Mouse (Mus musculus) embryonic stem cell, embryonic (primary cell): ENCODE measurements around the gene Slc39a3.

Experiments used
- CTCF ChIA-PET, 4 experiments: fragments of 300-600 bp in 2 of 4; fragments of 350-600 bp in 2 of 4; sonication (Branson Sonifier 250); formaldehyde crosslinking; loops; one replicate each; lab custom pipeline; 2022; ENCODE audit warnings: inconsistent platforms in 2 of 4; lab: Charles Lee
- POLR2A ChIA-PET, 4 experiments: fragments of 300-600 bp in 2 of 4; fragments of 350-600 bp in 2 of 4; sonication (Branson Sonifier 250); formaldehyde crosslinking; loops; one replicate each; lab custom pipeline; 2022; ENCODE audit warnings: antibody characterized with exemption in 4 of 4, inconsistent platforms in 1 of 4; lab: Charles Lee

Slc39a3 gene

DNA sequence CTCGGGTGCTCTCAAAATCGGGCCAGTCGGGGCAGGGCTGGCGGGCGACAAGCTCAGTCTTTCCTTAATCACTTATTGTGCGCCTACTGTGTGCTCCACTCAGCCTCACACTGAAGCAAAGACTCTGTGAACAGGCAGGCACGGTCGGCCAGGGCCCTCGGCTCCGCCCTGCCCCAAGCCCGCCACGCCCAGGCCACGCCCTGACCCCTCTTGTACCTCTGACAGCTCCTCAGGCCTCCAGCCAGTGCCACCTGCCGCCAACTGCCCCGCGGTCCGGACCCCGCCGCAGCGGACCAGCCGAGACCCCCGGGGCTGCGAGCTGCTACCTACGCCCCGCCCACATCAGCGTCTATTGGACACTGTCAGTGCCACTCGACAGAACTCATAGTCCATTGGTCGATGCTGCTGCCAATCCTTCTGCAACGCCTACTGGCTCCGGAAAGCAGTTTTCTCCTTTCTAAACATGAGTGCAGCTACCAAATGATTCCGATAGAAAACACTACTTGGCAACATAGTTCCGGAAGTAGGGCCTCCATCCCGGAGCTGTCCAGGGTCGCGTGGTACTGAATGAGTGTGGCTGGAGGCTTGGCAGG lies at the start of gene Slc39a3:
TSS of gene Slc39a3 (minus strand) at position 439 of the 593 bp plus-strand sequence.
- ChIA-PET CTCF (interaction anchor here (0.5 to 2.6 kb wide), 41 partner anchors 8 to 811 kb away, joined by 3 to 14 read pairs (median 4); partner anchors contain the start of genes Sgta (in 2 of the 4), Ap3d1 (in 1 of the 4), Diras1 (in 1 of the 4) and Gadd45b (in 1 of the 4)), POLR2A (interaction anchor here (0.5 to 2.5 kb wide), 87 partner anchors 8 to 1471 kb away, joined by 3 to 28 read pairs (median 4); partner anchors contain the start of genes Sgta (in 4 of the 4), Gadd45b (in 3 of the 4), Gng7 (in 3 of the 4) and Map2k2 (in 3 of the 4))

DNA sequence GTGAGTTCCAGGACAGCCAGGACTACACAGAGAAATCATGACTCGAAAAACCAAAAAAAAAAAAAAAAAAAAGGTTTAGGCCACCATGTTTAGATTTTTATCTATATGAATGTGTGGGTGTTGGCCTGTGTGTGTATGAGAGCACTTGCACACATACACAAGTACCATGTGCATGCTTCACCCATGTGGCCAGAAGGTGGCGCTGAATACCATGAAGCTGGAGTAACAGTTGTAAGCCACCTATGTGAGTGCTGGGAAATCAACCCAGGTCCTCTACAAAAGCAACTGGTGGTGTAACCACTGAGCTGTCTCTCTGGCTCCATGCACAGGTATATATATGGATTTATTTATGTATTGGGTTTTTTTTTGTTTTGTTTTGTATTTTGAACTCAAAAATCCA lies 49.8 kb upstream of the Slc39a3 start:
- POLR2A ChIA-PET: interaction anchor here in 3 of 4 experiments (0.6 to 7.7 kb wide), 14 partner anchors 10 to 256 kb away, joined by 3 to 83 read pairs (median 4); partner anchors contain the start of genes Eef2 (in 3 of the 3) and Map2k2 (in 2 of the 3)

GRCm38 (mm10) chr10:81082168-81082960 lies 45.1 kb upstream of the Slc39a3 start:
- POLR2A ChIA-PET: interaction anchor here (0.5 to 3.3 kb wide), 76 partner anchors 8 to 400 kb away, joined by 3 to 40 read pairs (median 4); partner anchors contain the start of genes Map2k2 (in 4 of the 4), Eef2 (in 3 of the 4), Gadd45b (in 3 of the 4) and Sgta (in 2 of the 4)

More for the DNA sequence above, 49.8 kb upstream of the Slc39a3 start:
- CTCF ChIA-PET: interaction anchor here (0.5 to 3.8 kb wide), 27 partner anchors 8 to 525 kb away, joined by 3 to 20 read pairs (median 4); partner anchors contain the start of genes Map2k2 (in 2 of the 4) and Pip5k1c (in 1 of the 4)

GRCm38 (mm10) chr10:81080008-81080655 lies 42.9 kb upstream of the Slc39a3 start:
- ChIA-PET POLR2A (interaction anchor here in 3 of 4 experiments (0.6 to 3.8 kb wide), 14 partner anchors 9 to 274 kb away, joined by 3 to 40 read pairs (median 4); partner anchors contain the start of genes Eef2 (in 2 of the 3), Map2k2 (in 2 of the 3), Sgta (in 2 of the 3) and Gng7 (in 1 of the 3)), CTCF (interaction anchor here in 2 of 4 experiments (0.6 to 1.5 kb wide), 6 partner anchors 10 to 1473 kb away, joined by 3 read pairs; partner anchors contain the start of gene Thop1 (in 1 of the 2))

More at GRCm38 (mm10) chr10:81082168-81082960, 45.1 kb upstream of the Slc39a3 start:
- CTCF ChIA-PET: interaction anchor here (0.5 to 3.4 kb wide), 127 partner anchors 9 to 636 kb away, joined by 3 to 98 read pairs (median 4); partner anchors contain the start of genes Map2k2 (in 4 of the 4), Slc39a3 (in 4 of the 4), Thop1 (in 4 of the 4) and Sgta (in 3 of the 4)

- CTCF ChIA-PET: interaction anchor here in 2 of 4 experiments (0.9 to 1.0 kb wide), 3 partner anchors 60 to 197 kb away, joined by 3 to 4 read pairs (median 3); no protein-coding TSS in a partner anchor
- POLR2A ChIA-PET: interaction anchor here in 3 of 4 experiments (1.0 to 3.8 kb wide), 9 partner anchors 8 to 148 kb away, joined by 3 to 15 read pairs (median 5); partner anchors contain the start of genes Map2k2 (in 2 of the 3), Sgta (in 2 of the 3), Gadd45b (in 1 of the 3) and Thop1 (in 1 of the 3)
Measured at GRCm38 (mm10) chr10:81077916-81078315, 40.7 kb upstream of the Slc39a3 start.

- ChIA-PET POLR2A (interaction anchor here in 3 of 4 experiments (0.6 to 1.7 kb wide), 9 partner anchors 10 to 147 kb away, joined by 3 to 5 read pairs (median 3); partner anchors contain the start of genes Map2k2 (in 2 of the 3), Gadd45b (in 1 of the 3) and Gng7 (in 1 of the 3)), CTCF (interaction anchor here in 3 of 4 experiments (0.5 to 2.0 kb wide), 3 partner anchors 11 to 58 kb away, joined by 6 to 19 read pairs (median 16); no protein-coding TSS in a partner anchor)
Measured at GRCm38 (mm10) chr10:81076356-81076755, 39.1 kb upstream of the Slc39a3 start.

DNA sequence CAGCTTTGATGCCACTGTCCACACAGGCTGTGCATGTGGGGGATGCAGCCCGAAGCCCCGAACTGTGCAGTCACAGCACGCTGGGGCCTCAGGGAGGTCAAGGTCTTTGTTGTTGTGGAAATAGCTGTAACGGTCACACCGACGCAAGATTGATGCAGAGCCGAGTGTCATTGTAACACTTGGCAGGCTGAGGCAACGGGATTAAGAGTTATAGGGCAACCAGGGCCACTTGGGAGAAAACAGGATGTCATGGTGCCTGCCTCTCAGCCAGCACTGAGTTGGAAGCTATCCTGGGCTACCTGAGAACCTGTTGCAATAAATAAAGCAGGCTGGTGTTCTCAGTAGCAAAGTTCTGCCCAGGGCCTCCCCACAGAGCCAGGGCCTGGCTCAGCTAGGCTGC lies 38.5 kb upstream of the Slc39a3 start:
- CTCF ChIA-PET: interaction anchor here in 2 of 4 experiments (0.5 to 2.0 kb wide), 4 partner anchors 11 to 194 kb away, joined by 3 to 19 read pairs (median 5); no protein-coding TSS in a partner anchor
- POLR2A ChIA-PET: interaction anchor here in 3 of 4 experiments (0.7 to 1.7 kb wide), 10 partner anchors 9 to 146 kb away, joined by 3 to 5 read pairs (median 4); partner anchors contain the start of genes Map2k2 (in 2 of the 3), Gadd45b (in 1 of the 3) and Gng7 (in 1 of the 3)

GRCm38 (mm10) chr10:81073464-81073863 lies 36.2 kb upstream of the Slc39a3 start:
- POLR2A ChIA-PET: interaction anchor here in 3 of 4 experiments (0.5 to 3.2 kb wide), 18 partner anchors 9 to 274 kb away, joined by 3 to 13 read pairs (median 3); partner anchors contain the start of genes Sgta (in 2 of the 3), Eef2 (in 1 of the 3), Gadd45b (in 1 of the 3) and Gng7 (in 1 of the 3)
- CTCF ChIA-PET: interaction anchor here (0.5 to 6.9 kb wide), 39 partner anchors 9 to 869 kb away, joined by 3 to 98 read pairs (median 4); partner anchors contain the start of genes Sgta (in 2 of the 4), Eef2 (in 1 of the 4), Gng7 (in 1 of the 4) and Pip5k1c (in 1 of the 4)

DNA sequence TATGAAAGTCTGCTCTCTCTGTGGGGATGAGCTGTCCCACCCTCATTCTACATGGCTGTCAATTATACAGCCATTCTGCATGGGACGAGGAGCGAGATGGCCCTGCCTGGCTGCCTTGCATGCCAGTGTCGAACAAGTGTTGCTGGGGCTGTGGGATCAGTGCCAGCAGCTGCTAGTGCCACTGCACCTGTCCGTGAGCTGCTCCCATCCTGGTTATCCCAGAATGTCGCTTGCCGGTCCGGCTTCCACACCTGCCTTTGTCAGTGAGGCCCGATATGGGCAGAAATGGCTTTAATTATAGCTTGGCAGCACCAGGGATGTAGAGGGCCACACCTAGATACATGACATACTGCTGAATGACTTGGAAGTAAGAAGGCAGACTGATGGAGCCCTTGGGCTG lies 35.1 kb upstream of the Slc39a3 start:
- CTCF ChIA-PET: interaction anchor here in 3 of 4 experiments (1.7 to 6.9 kb wide), 6 partner anchors 10 to 54 kb away, joined by 4 to 98 read pairs (median 14); partner anchors contain the start of gene Slc39a3 (in 1 of the 3)

DNA sequence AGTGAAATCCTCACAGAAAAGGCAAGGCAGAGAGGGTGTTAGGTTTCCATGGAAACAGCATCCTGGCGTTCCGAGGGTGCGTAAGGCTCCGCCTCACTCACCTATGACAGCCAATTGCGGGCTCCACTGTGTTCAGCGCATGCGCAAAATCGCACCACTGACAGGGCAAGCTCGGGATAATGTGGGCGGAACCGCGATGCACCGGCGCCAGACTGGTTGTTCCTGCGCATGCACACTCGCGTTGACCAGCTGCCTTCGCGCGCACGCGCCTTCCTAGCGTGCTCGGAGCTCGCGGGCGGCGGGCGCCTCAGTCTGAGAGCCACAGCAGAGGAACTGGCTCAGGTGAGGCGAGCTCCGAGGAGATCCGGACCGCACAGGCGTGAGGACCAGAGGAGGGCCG lies 32.6 kb upstream of the Slc39a3 start, which contains the start of gene Thop1:
TSS of gene Thop1 (plus strand) at position 200 of the 400 bp plus-strand sequence.
- CTCF ChIA-PET: interaction anchor here (0.6 to 6.9 kb wide), 18 partner anchors 10 to 564 kb away, joined by 3 to 98 read pairs (median 4); partner anchors contain the start of genes Pip5k1c (in 1 of the 4) and Sgta (in 1 of the 4)
- POLR2A ChIA-PET: interaction anchor here in 3 of 4 experiments (0.5 to 3.4 kb wide), 60 partner anchors 9 to 902 kb away, joined by 3 to 39 read pairs (median 4); partner anchors contain the start of genes Eef2 (in 3 of the 3), Gadd45b (in 3 of the 3), Map2k2 (in 3 of the 3) and Sgta (in 3 of the 3)

More for the DNA sequence above, 35.1 kb upstream of the Slc39a3 start:
- POLR2A ChIA-PET: interaction anchor here in 2 of 4 experiments (0.6 to 3.2 kb wide), 10 partner anchors 10 to 124 kb away, joined by 3 to 13 read pairs (median 3); partner anchors contain the start of genes Gng7 (in 1 of the 2), Map2k2 (in 1 of the 2) and Sgta (in 1 of the 2)

DNA sequence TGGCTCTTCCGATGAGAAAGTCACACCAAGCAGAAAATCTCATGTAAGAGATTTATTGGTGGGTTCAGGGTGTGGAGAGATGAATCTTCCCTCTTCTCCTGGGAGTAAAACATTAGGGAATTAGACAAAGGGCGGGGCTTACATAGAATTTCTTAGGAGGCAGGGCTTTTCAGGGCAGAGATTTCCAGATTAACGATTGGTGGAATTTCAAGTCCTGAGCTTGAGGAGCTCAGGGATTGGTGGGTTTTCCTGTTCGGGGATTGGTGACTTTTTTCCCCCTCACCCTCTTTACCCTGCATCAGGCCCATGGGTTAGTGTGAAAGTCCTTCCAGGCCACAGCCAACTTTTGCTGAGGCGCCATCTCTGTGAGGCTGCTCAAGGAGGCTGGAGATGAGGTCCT lies 31.5 kb upstream of the Slc39a3 start:
- ChIA-PET POLR2A (interaction anchor here (0.5 to 3.4 kb wide), 25 partner anchors 8 to 241 kb away, joined by 3 to 39 read pairs (median 4); partner anchors contain the start of genes Gadd45b (in 2 of the 4), Map2k2 (in 2 of the 4), Sgta (in 2 of the 4) and Gng7 (in 1 of the 4)), CTCF (interaction anchor here in 3 of 4 experiments (0.6 to 6.9 kb wide), 6 partner anchors 9 to 295 kb away, joined by 3 to 98 read pairs (median 6); partner anchors contain the start of gene Sgta (in 1 of the 3))

GRCm38 (mm10) chr10:81064519-81064918 lies 27.3 kb upstream of the Slc39a3 start:
- ChIA-PET CTCF (interaction anchor here in 1 of 4 experiments (1.1 kb wide), 1 partner anchor 18 kb away, joined by 4 read pairs; no protein-coding TSS in a partner anchor), POLR2A (interaction anchor here in 2 of 4 experiments (0.7 to 1.0 kb wide), 2 partner anchors 11 to 135 kb away, joined by 3 read pairs; partner anchors contain the start of gene Gadd45b (in 1 of the 2))

DNA sequence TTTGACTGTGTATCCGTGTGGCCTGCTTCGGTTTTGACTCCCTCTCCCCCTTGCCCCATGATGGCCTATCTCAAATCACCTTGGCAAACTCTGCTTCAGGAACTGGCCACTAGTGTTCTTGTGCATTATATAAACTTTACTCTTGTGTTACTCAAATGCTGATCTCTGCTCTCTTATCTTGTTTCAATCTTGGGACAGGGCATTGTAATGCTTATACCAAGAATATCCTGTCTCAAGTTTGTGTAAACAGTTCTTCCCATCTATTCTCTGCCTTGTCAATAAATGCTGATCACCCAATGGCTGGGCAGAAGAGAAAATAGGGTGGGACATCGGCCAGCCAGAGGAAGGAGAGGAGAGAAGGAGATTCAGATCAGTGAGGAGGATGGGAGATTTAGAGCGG lies 25.5 kb upstream of the Slc39a3 start:
- ChIA-PET POLR2A (no interaction called here), CTCF (no interaction called here)

DNA sequence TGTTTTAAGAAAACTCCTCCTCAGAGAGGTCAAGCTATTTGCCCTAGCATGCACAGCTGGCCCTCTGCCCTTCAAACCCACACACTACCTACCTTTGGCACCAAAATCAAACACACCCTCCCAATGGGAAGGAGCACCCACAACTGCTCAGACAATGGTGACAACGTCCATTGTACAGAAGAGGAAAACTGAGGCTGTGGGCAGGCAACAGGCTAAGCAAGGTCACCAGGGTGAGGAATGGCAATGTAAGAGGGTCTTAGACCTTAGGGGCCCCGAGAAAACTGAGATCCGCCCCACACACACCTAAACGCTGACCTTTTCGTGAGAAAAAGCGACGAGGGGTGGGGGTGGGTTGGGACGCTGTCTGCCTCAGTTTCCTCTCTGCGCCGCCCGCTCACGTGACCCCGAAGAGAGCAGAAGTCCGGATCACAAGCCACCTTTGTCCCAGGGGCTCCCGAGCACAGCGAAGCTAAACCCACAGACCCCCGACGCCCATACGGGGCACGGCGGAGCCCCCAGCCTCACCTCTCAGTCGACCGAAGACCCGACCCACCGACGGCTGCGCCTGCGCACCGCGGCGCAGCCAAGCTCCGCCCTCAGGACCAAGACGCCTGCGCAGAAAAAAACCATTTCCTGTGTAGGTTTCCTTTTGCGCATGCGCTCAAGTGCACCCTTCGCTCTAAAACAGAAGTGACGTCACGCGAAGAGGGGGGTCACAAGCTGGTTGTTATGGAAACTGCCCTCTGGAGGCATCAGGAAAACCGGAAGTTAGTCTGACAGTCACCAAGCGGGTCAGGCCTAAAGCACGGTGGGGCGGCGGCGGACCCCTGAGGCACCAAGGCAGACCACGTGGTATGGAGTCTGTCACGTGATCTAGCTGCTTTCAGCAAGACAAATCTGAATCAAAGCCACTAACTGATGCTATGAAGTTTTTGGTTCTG lies 22.6 kb upstream of the Slc39a3 start, which contains the start of gene Sgta:
TSS of gene Sgta (minus strand) at position 579 of the 941 bp plus-strand sequence.
- POLR2A ChIA-PET: interaction anchor here (0.6 to 3.0 kb wide), 69 partner anchors 9 to 571 kb away, joined by 3 to 33 read pairs (median 4); partner anchors contain the start of genes Slc39a3 (in 4 of the 4), Map2k2 (in 3 of the 4), Thop1 (in 3 of the 4) and Atcay (in 2 of the 4)
- CTCF ChIA-PET: interaction anchor here (0.5 to 2.2 kb wide), 27 partner anchors 9 to 311 kb away, joined by 3 to 13 read pairs (median 4); partner anchors contain the start of genes Slc39a3 (in 2 of the 4), Eef2 (in 1 of the 4), Gng7 (in 1 of the 4) and Thop1 (in 1 of the 4)
